Mouse (Mus musculus) bone marrow macrophage, adult 2 months (primary cell): ENCODE measurements around the gene 1700022I11Rik.

ENCODE experiments used
- CTCF ChIP-seq: IDR thresholded peaks from 2 replicates; pipeline ENCODE4 v1.5.1; 2012; ENCODE audit warnings: low read depth, mild to moderate bottlenecking, low read length, moderate library complexity
- POLR2A ChIP-seq: IDR thresholded peaks from 2 replicates; pipeline ENCODE4 v1.6.1; 2012; ENCODE audit warnings: mild to moderate bottlenecking, low read depth, low read length, borderline replicate concordance

DNA sequence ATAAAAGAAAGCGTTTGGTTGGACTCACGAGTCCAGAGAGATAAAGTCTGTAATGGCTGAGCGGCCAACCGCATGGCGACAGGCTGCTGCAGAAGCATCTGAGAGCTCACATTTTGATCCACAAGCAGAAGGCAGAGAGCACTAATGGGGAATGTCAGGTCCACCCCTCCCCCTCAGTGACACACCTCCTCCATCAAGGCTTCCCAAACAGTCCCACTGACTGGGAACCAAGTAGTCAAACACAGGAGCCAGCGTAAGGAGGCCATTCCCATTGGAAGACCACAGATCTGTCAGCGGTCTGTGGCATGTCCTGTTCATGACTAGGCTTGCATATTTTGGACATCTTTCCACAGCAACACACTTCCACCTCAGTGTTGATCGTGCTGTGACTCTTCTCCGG, 40.5 kb upstream of the 1700022I11Rik start:
- no peak for TF ChIP-seq CTCF
- no peak for TF ChIP-seq POLR2A
